Mouse (Mus musculus) 416B (cell line): ENCODE measurements around the gene Hist1h3f.
A peak's percentile ranks its signal among the peaks of the same experiment; 100 is the strongest.
"Not testable (repeated sequence)": the region's sequence is repeated elsewhere in the genome, so short reads cannot be mapped to it uniquely, and the experiment has no call there.

Source experiments
- DNase-seq: peaks from one replicate; pipeline ENCODE4 v3.0.0; 2011; ENCODE audit warnings: low read depth

Hist1h3f gene

DNA sequence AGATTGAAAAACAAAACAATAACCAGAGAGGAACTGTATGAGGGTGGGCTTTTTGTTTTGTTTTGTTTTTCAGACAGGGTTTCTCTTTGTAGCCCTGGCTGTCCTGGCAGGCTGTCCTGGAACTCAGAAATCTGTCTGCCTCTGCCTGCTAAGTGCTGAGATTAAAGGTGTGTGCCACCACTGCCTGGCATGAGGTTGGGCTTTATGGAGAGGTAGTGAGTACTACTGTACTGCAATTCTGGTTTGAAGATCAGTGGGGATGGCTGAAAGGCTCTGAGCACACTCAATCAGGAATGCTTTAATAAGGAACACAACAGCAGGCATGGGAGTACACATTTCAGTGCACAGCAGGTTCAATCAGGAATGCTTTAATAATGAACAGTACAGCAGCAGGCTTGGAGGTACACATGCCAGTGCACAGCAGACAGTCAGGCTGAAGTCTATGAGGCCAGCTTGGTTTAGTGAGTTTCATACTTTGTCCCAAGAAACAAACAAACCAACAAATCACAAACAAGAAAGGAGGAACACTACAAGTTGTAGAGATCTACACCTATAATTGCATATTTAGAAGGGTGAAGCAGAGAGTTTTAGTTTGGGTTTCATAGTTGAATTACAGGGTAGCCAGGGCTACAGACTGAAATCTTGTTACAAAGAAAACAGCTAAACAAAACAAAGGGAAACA, 39.7 kb downstream of the Hist1h3f start:
- peak; percentile 54 for DNase-seq

DNA sequence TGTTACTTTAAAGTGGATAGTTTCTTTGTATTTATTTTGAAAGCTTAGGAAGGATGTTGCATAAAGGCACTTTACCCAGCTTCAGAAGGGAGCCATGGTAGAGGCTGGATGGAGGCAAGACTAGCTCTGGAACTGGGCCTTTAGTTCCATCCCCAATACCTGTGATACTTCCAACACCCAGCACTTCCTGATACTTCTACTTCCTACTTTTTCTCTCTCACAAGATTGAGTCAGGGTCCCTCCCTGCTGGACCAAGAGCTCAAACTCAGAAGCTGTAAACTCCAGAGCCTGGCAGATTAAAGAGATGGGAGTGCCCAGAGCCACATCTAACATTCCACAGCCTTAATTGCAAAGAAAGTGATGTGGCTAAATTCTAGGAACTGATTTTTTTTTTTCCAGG, 40.5 kb downstream of the Hist1h3f start:
- peak; percentile 68 for DNase-seq

DNA sequence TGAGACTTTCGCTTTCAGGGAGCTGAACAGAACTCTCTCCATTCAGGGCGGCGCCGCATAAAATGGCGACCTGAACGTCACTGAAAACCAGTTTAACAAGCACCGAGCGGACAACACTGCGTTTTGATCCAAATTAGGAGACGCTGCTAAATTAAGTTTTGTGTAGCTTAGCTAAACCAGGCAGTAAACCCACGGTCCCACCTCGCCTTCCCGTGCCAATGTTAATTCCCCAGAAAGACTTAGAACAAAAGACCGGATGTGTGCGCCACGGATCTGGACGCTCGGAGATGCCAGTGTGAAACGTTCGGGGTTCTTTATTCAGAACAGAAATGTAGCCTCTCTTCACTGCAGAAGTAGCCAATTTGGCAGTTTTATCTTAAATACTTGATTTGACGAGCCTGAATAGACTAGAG, 41.2 kb downstream of the Hist1h3f start:
- DNase-seq: peak; percentile 91

DNA sequence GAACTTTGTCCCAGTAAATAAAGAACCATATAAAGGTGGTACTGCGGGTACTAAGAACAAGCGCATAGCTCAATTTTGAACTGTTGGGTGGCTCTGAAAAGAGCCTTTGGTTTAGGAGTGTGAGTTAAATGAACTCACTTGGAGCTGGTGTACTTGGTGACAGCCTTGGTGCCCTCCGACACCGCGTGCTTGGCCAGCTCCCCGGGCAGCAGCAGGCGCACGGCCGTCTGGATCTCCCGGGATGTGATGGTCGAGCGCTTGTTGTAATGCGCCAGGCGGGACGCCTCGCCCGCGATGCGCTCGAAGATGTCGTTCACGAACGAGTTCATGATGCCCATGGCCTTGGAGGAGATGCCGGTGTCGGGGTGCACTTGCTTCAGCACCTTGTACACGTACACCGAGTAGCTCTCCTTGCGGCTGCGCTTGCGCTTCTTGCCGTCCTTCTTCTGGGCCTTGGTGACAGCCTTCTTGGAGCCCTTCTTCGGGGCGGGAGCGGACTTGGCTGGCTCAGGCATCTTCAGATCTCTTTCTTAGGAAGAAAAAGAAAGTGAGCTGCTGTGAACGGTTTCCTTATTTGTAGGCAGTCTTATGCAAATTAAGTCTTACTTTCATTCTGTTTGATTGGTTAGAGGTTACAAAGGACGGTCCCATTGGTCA, 41.7 kb downstream of the Hist1h3f start:
- peak; percentile 99 for DNase-seq

DNA sequence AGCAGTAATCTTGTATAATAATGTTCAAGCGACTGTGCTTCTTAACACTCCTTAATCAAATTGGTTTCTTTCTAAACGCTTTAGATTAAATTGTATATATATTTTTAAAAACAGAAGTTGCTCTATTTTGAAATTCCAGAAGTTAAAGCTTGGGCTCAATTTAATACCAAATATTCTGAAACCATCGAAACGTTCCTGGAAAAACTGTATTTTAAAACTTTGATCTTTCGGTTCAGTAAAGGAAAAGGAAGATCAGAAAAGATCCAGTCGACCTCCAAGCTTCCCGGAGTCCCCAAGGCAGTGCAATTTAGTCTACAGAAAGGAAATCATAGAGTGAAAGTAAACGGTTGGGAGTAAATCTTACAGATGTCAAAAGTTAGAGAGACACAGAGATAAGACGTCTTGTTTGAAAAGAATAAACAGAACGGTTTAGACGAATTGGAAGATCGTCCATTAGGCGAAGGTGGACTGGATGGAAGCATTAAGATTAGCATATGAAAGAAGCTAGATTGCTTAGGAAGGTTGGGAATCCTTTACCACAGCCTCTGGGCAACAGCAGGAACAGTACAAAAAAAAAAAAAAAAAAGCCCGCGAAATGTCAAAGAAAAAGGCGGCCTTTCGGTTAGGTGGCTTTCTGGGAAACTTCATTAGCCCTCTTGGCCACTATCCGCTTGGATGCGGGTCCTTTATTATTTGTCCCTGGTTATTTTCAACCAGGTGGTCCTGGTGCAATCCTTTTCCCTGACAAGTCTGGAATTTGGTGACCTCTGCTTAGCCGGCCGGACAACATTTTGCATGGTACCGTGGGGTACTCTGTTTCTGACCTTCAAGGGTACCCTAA, 42.5 kb downstream of the Hist1h3f start:
- peak; percentile 73 for DNase-seq

DNA sequence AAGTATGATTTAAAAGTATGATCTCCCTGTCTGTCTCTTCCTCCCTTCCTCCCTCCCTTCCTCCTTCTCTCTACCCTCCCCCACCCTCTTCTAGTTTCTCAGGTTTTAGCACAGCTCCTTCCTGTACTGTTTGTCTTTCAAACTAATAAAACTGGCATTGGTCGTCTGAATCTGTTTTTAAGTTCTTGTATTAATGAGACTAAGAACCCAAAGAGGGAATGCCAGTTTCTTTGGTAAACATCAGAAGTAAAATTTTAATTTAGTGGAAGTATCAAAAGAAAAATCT, 43.0 kb downstream of the Hist1h3f start:
- DNase-seq: peak; percentile 68

DNA sequence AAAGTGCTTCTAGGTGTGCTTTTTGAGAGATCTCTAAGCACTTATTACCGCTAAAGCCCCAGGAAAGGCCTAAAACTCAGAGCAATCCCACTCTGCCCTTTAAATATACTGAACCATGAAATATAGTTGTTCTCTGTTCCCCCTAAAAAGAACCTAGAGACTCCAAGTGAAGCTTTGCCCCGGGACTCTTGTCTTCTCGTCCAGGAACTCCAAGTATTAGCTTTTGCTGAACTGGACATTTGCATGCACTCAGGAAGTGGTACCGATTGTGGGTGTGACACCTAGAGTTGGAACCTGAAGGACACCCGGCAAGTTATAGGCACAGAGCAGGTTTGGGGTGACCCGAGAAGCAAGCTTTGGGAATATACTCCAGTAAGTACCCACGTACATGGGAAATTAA, 47.4 kb downstream of the Hist1h3f start:
- no peak for DNase-seq

DNA sequence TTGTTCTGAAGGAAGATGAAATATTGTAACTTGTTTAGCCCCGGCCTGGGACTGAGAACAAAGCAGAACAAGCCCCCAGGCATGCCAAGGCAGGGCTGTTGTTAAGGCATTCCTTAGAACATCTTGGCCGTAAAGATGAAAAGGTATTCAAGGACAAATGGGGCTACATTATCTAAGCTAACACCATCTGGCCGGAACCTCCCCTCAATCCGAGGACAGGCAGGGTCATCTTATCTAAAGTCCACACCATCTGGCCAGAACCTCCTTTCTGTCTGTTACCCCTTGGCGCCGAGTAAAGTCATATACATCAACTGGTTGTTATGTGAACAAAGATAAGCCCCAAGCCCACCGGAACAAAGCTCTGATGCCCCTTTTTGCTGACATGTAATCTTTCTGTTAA, 48.0 kb downstream of the Hist1h3f start:
- not testable (repeated sequence) for DNase-seq

DNA sequence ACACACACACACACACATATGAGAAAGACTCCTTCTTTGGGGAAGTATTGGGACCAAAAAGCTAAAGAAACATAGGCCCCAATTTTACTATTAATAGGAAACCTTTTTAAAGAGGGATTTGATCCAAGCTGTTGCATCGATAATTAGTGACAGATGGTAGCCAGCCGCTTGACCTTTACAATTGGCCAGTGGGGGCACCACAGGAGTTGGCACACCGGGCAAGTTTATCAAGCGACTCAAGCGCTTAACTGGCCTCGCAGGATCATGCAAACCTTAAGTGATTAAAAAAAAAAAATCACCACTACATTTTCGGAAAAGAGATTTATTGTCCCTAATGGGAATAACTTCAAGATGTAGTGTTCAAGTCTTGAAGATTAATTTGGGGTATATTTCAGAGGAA, 48.8 kb downstream of the Hist1h3f start:
- no peak for DNase-seq

DNA sequence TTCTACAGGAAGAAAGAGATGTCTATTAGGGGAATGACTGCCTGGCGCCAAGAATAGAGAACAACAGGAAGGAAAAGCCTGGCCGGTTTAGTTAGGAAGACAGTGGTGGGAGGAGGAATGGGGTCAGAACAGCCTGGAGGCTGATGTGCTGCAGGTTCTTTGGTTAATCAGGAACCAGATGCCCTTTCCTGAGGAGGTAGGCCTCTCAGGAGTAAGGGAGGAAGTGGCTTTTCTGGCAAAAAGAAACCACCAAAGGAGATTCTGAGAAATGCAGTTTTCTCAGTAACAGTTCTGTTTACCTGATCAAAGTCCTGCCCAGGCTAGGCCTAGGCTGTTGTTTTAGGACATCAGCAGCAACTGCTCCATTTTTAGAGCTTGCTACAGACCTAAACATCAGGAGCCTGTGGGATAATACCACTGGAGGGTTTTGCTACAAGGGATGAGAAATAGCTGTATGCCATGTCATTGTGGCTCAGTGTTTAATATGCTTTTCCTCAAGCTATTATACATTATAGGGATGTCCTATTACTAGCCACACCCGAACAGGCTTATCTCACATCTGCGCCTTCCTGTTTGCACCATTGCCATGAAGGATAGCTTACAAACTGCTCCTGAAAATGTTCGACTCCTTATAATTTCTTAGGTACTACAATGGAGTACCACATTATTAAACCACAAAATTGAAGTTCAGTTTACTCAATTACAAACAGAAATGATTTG, 49.4 kb downstream of the Hist1h3f start:
- DNase-seq: peak; percentile 85
